Mouse (Mus musculus) bone marrow, adult 2 months (tissue): ENCODE measurements at regions not wholly inside any gene's neighbourhood (a gene's known extent, or its start where the extent isn't known, plus 50 kb on each side); places are given as distances from the start of the nearest gene placed in this dataset.

Experiments used
- CTCF ChIP-seq: fragments of 200-500 bp; IDR thresholded peaks from 2 replicates; pipeline ENCODE4 v1.5.1; 2011; ENCODE audit warnings: low read length, control low read depth; ENCODE audit not compliant: control insufficient read depth, insufficient read depth
- POLR2A ChIP-seq: fragments of 200-500 bp; IDR thresholded peaks from 2 replicates; pipeline ENCODE4 v1.6.1; 2011; ENCODE audit warnings: low read depth, mild to moderate bottlenecking, control low read depth, low read length, borderline replicate concordance; ENCODE audit not compliant: control insufficient read depth

- no peak for TF ChIP-seq CTCF
- TF ChIP-seq POLR2A: no peak
Observed at GRCm38 (mm10) chr12:39515690-39516089, 522.1 kb downstream of the Arl4a start.
